11 mouse cellular contexts compared by ENCODE assay signal in the genomic region with DNA sequence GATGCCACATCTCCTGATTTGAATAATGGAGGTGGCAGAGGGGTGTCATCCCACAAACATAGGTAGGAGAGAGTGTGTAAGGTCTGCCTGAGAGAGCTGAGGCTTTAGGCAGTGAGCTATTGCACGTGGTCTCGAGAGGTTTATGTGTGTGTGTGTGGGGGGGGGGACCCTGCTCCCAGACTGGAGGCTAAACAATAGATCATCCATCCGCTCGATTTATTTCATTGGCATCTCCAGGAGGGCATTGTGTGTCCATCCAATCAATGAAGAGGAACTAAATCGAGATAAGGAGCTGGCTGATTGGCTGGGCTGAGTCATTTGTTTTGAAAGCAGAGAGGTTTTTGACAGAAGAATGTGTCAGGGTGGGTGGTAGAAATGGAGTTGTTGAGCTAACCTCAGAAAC. TPM values are rescaled to one million over a fixed set of nuclear protein-coding genes. Genes with fewer than 3 reads are reported as not detected.
DNase-seq lines count a peak whose midpoint lies in the region; ATAC-seq and TF ChIP-seq lines count a peak whose summit lies in the region.
"Had no signal": no experiment of that assay in that cellular context is flagged by ENCODE, and none has a peak within 500 bp of the region (broad histone marks: within the 10 kb centered on the region; RNA-seq: fewer than 3 reads in every experiment).

No protein-coding gene starts in this region.

- H3K27me3 ChIP-seq in hindbrain, embryonic 13.5 days: no peaks in the 10 kb centered on the region
- H3K27me3 ChIP-seq in neural tube, embryonic 11.5 days (ENCODE audit: control insufficient read depth, insufficient read depth, low read length): no peaks in the 10 kb centered on the region

- peak; percentile 79 for ATAC-seq in hindbrain, embryonic 13.5 days (ENCODE audit: low FRiP score)
- ATAC-seq in neural tube, embryonic 11.5 days (ENCODE audit: insufficient read depth, low FRiP score, low TSS enrichment): peak; percentile 80

- H3K4me1 ChIP-seq in hindbrain, embryonic 13.5 days (replicated peaks): peaks cover 32% of the 10 kb centered on the region
- peaks cover 8% of the 10 kb centered on the region for H3K4me1 ChIP-seq in neural tube, embryonic 11.5 days (ENCODE audit: control insufficient read depth, insufficient read depth, low read length)

- H3K9me3 ChIP-seq in hindbrain, embryonic 13.5 days: 0 out of 2 replicates have a peak, but pooled peaks cover 8% of the 10 kb centered on the region
- peaks cover 8% of the 10 kb centered on the region; the same call in 1 of the 2 replicates for H3K9me3 ChIP-seq in neural tube, embryonic 11.5 days (ENCODE audit: control insufficient read depth, low read length)
- H3K9me3 ChIP-seq: limb, embryonic 15.5 days had no signal

- TF ChIP-seq CTCF in left cerebral cortex, adult 2 months (IDR thresholded peaks at IDR 0.05): no peak

- WGBS in hindbrain, embryonic 13.5 days: 2% methylated on average over 5 of the region's 5 CpGs
- 12% methylated on average over 5 of the region's 5 CpGs for WGBS in neural tube, embryonic 11.5 days

- peak overlapping the region; percentile 94 for H3K27ac ChIP-seq in left cerebral cortex, adult 2 months
- peak overlapping the region; percentile 96 for H3K27ac ChIP-seq in hindbrain, embryonic 13.5 days
- H3K27ac ChIP-seq in neural tube, embryonic 11.5 days (ENCODE audit: low read depth, low read length): peak overlapping the region; percentile 72; the same call in 1 of the 2 replicates
- H3K27ac ChIP-seq: heart, adult 2 months; limb, embryonic 15.5 days had no signal

- DNase-seq in left cerebral cortex, adult 2 months (ENCODE audit: extremely low spot score in 1 of 2, low spot score in 2 of 2): no peak
- no peak for DNase-seq in left cerebral cortex, postnatal 36 days (ENCODE audit: low spot score in 2 of 2)
- peak; percentile 84 for DNase-seq in embryo, embryonic 10.5 days (ENCODE audit: low spot score)
- peak; percentile 79 for DNase-seq in neural tube, embryonic 11.5 days (ENCODE audit: low spot score)
- no peak for DNase-seq in heart, postnatal 36 days
- no peak for DNase-seq in MN1 (ENCODE audit: low spot score)
- no peak for DNase-seq in kidney, postnatal 14 days
- DNase-seq: heart, adult 2 months had no signal

- H3K4me3 ChIP-seq in left cerebral cortex, adult 2 months: peak overlapping the region; percentile 62
- peak overlapping the region; percentile 55 for H3K4me3 ChIP-seq in hindbrain, embryonic 13.5 days
- peak overlapping the region; percentile 34 for H3K4me3 ChIP-seq in neural tube, embryonic 11.5 days (ENCODE audit: low read depth, low read length)
- H3K4me3 ChIP-seq: heart, adult 2 months; limb, embryonic 15.5 days; myocyte had no signal

- intact Hi-C loops in left cerebral cortex, adult 2 months (cut with DNase I): loop anchor here (5.0 kb wide), 1 partner anchor 140 kb away; no protein-coding TSS in a partner anchor
- intact Hi-C loops in left cerebral cortex, postnatal 36 days (cut with DNase I): loop anchor here (5.0 kb wide), 2 partner anchors 60 to 115 kb away; no protein-coding TSS in a partner anchor
- intact Hi-C loops in heart, postnatal 36 days (cut with DNase I): no loop called here

- H3K9ac ChIP-seq in hindbrain, embryonic 13.5 days: peak overlapping the region; percentile 86
- peak overlapping the region; percentile 61; the same call in 1 of the 2 replicates for H3K9ac ChIP-seq in neural tube, embryonic 11.5 days (ENCODE audit: low read length)
- H3K9ac ChIP-seq: limb, embryonic 15.5 days had no signal

- peaks cover 44% of the 10 kb centered on the region for H3K36me3 ChIP-seq in hindbrain, embryonic 13.5 days
- H3K36me3 ChIP-seq in neural tube, embryonic 11.5 days (ENCODE audit: control insufficient read depth, insufficient read depth, low read length): peaks cover 2% of the 10 kb centered on the region
- H3K36me3 ChIP-seq: limb, embryonic 15.5 days had no signal

- H3K4me2 ChIP-seq in hindbrain, embryonic 13.5 days: peak overlapping the region; percentile 85
- H3K4me2 ChIP-seq in neural tube, embryonic 11.5 days (ENCODE audit: low read depth): peak overlapping the region; percentile 51
- H3K4me2 ChIP-seq: limb, embryonic 15.5 days had no signal

RNA-seq across cellular contexts. Expression of gene Nsg2, which starts 2.4 kb away (rescaled TPM):
- 100 to 1,000 TPM; 605 to 615 TPM for total RNA-seq in left cerebral cortex, adult 2 months (2021)
- 100 to 1,000 TPM; 603 to 618 TPM for total RNA-seq in left cerebral cortex, postnatal 36 days (2021)
- polyA plus RNA-seq in hindbrain, embryonic 13.5 days (2015; fragmentation: Nextera tagmentation; extraction: Ambion mirVana): 451 and 461 TPM in 2 replicates
- 35.2 and 39.2 TPM in 2 replicates for polyA plus RNA-seq in neural tube, embryonic 11.5 days (2014; fragmentation: Nextera tagmentation; extraction: Ambion mirVana)
- 1 to 10 TPM in 1 of 2 experiments, under 1 TPM in 1; 0.68 to 1.1 TPM for total RNA-seq in heart, postnatal 36 days (2021)

RNA-seq across cellular contexts. Expression of gene 4930524B15Rik, which starts 37.3 kb away (rescaled TPM):
- not detected for total RNA-seq in left cerebral cortex, adult 2 months (2021)
- not detected for total RNA-seq in left cerebral cortex, postnatal 36 days (2021)
- polyA plus RNA-seq in hindbrain, embryonic 13.5 days (2015; fragmentation: Nextera tagmentation; extraction: Ambion mirVana): 0.16 and 0.22 TPM in 2 replicates
- 0.27 TPM in 1 of 2 replicates, not detected in the other for polyA plus RNA-seq in neural tube, embryonic 11.5 days (2014; fragmentation: Nextera tagmentation; extraction: Ambion mirVana)
- not detected for total RNA-seq in heart, postnatal 36 days (2021)
- total RNA-seq: heart, adult 2 months had no signal
- polyA plus RNA-seq: heart, adult 2 months; limb, embryonic 15.5 days; myocyte had no signal

Comparison
In these comparisons a context has a peak if more than half of its experiments do, and no peak if none do; other contexts are left out.
1. DNase-seq: peak in embryo, embryonic 10.5 days (single experiment) and neural tube, embryonic 11.5 days (single experiment); none in left cerebral cortex, adult 2 months (0 of 2), left cerebral cortex, postnatal 36 days (0 of 2), heart, postnatal 36 days (0 of 2), MN1 (single experiment) and kidney, postnatal 14 days (single experiment).
2. RNA of gene Nsg2, which starts 2.4 kb away (total RNA-seq): 603 to 618 TPM in left cerebral cortex, postnatal 36 days and 605 to 615 TPM in left cerebral cortex, adult 2 months; 0.68 to 1.1 TPM in heart, postnatal 36 days; every median in the first group is over 100 times any median in the second.
3. Peak in every context shown above with its lines, with median percentiles within 50 percentile points of each other: H3K27ac ChIP-seq and H3K4me3 ChIP-seq.